Mouse (Mus musculus) stomach, embryonic 16.5 days (tissue): ENCODE measurements at regions not wholly inside any gene's neighbourhood (a gene's known extent, or its start where the extent isn't known, plus 50 kb on each side); places are given as distances from the start of the nearest gene placed in this dataset.

Experiments
- ATAC-seq: fragments of 200-750 bp; cut with Nextera tagmentation; 2 replicates; pipeline ENCODE4 v1.8.0; 2017; ENCODE audit warnings: moderate number of reproducible peaks, moderate TSS enrichment; ENCODE audit not compliant: insufficient read depth, low FRiP score
- H3K27ac ChIP-seq: fragments of 300-500 bp; sonication (generic); 2 replicates; pipeline ENCODE4 v1.5.1; 2014; ENCODE audit warnings: low read length
- H3K27me3 ChIP-seq: fragments of 300-500 bp; sonication (generic); 2 replicates; pipeline ENCODE4 v1.6.1; 2014; ENCODE audit warnings: low read length, control low read depth, mixed read lengths; ENCODE audit not compliant: control insufficient read depth, insufficient read depth
- H3K36me3 ChIP-seq: fragments of 300-500 bp; sonication (generic); 2 replicates; pipeline ENCODE4 v1.6.1; 2014; ENCODE audit warnings: low read length; ENCODE audit not compliant: control insufficient read depth, insufficient read depth
- H3K4me1 ChIP-seq: fragments of 300-500 bp; sonication (generic); 2 replicates; pipeline ENCODE4 v1.6.1; 2014; ENCODE audit warnings: low read length, control low read depth, mixed read lengths; ENCODE audit not compliant: control insufficient read depth, insufficient read depth
- H3K4me2 ChIP-seq: fragments of 300-500 bp; sonication (generic); 2 replicates; pipeline ENCODE4 v1.6.1; 2014; ENCODE audit warnings: low read depth, low read length, mixed read lengths
- H3K4me3 ChIP-seq: fragments of 300-500 bp; sonication (generic); replicated peaks from 2 replicates; pipeline ENCODE4 v1.5.1; 2014; ENCODE audit warnings: mild to moderate bottlenecking, low read length
- H3K9ac ChIP-seq: fragments of 300-500 bp; sonication (generic); 2 replicates; pipeline ENCODE4 v1.6.1; 2014; ENCODE audit warnings: low read length
- H3K9me3 ChIP-seq: fragments of 300-500 bp; sonication (generic); replicated peaks from 2 replicates; pipeline ENCODE4 v1.6.1; 2016; ENCODE audit warnings: low read length, control low read depth; ENCODE audit not compliant: control insufficient read depth
- WGBS: fragments of 180-500 bp; shearing (Covaris S2); extraction: QIAGEN DNeasy Blood & Tissue Kit; methylation state at CpG from one replicate; pipeline ENCODE4 v1.1.7; 2014; 5-methylcytosine and 5-hydroxymethylcytosine counted together

DNA sequence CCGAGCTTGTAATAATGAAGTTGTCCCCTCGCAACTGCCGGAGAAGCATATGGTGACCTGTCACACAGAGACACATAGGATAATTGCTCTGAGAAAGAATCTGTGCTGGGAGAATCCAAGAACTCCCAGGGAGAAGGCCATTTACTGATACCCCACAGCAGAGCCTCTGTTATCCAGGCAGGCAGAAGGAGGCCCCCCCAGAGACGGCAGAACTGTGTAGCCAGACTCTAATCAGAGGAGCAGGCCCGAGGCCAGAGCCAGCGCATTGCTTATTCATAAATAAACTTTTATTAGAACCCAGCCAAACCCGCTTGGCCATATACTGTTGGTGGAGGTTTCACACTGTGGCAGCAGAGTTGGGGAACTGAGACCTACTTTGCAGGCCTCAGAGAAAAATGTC, 100.6 kb downstream of the Ackr3 start:
- Histone ChIP-seq H3K4me3 (no peak overlapping the region), H3K4me2 (no peak overlapping the region), H3K27ac (no peak overlapping the region), H3K27me3 (no peaks in the 10 kb centered on the region), H3K9me3 (no peaks in the 10 kb centered on the region), H3K36me3 (no peaks in the 10 kb centered on the region), H3K4me1 (no peaks in the 10 kb centered on the region), H3K9ac (no peak overlapping the region)
- WGBS, result 53% methylated on average over 7 of the region's 7 CpGs
- ATAC-seq, result no peak

DNA sequence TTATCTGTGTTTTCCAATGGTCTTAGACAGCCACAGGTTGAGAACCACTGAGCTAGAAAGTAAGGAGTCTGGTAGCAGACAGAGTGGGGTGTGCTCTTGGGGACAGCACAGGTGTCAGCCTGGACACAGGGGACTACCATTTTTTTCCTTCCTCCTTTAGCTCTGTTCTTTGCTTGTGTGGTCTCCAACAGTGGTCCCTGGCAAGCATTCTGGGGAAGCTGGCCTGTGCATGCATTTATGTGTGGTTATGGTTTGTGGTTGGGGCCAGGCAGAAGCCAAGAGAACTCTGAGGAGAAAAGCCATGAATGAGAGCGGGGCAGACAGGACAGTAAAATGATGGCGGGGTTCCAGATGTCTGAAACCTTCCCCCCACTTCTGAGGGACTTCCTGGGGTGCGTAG, 107.2 kb downstream of the Ackr3 start:
- H3K27ac ChIP-seq, result no peak overlapping the region
- H3K36me3 ChIP-seq, result no peaks in the 10 kb centered on the region
- H3K4me1 ChIP-seq, result no peaks in the 10 kb centered on the region
- no peak overlapping the region for H3K9ac ChIP-seq
- no peak overlapping the region for H3K4me3 ChIP-seq
- ATAC-seq, result no peak
- no peak overlapping the region for H3K4me2 ChIP-seq
- no peaks in the 10 kb centered on the region for H3K9me3 ChIP-seq
- no peaks in the 10 kb centered on the region for H3K27me3 ChIP-seq
- 65% methylated on average over 3 of the region's 3 CpGs for WGBS

DNA sequence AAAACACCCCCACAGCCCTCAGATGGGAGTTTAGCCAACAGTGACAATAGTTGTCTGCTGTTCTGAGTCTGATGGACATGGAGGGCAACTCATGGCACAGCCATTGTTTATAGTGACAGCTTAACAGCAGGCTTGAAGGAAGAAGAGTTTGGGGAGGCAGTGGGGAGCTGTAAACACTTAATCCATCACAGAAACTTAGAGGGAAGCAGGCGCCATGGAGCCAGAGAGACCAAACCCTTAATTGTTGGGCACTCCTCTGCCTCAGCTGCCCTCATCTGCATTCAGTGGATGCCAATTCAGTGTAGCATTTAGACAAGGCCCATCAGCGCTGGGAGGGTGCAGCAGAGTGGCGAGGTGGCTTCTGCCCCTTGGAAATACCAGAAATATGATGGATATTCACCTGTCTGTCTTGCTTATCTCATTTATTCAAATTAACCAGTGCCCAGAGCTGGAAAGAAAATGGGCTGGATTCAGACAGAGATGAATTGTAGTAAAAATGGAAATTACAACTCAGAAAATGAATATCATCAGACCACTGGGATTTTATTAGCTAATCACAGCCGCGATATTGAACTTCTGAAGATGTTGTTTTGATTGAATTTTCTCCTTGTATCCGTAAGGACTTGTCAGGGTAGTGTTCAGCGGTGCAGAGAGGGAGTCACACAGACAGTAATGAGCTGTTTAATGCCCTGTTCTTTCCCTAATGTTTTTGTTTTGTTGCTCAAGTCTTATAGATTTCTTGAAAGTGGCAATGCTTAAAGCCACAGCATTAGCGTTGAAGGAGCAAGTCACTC, 108.1 kb downstream of the Ackr3 start:
- no peak overlapping the region for H3K27ac ChIP-seq
- H3K4me2 ChIP-seq, result no peak overlapping the region
- no peak overlapping the region for H3K4me3 ChIP-seq
- H3K36me3 ChIP-seq, result no peaks in the 10 kb centered on the region
- no peaks in the 10 kb centered on the region for H3K27me3 ChIP-seq
- WGBS, result 71% methylated on average over 8 of the region's 8 CpGs
- no peaks in the 10 kb centered on the region for H3K4me1 ChIP-seq
- ATAC-seq, result no peak
- H3K9me3 ChIP-seq, result no peaks in the 10 kb centered on the region
- H3K9ac ChIP-seq, result no peak overlapping the region

DNA sequence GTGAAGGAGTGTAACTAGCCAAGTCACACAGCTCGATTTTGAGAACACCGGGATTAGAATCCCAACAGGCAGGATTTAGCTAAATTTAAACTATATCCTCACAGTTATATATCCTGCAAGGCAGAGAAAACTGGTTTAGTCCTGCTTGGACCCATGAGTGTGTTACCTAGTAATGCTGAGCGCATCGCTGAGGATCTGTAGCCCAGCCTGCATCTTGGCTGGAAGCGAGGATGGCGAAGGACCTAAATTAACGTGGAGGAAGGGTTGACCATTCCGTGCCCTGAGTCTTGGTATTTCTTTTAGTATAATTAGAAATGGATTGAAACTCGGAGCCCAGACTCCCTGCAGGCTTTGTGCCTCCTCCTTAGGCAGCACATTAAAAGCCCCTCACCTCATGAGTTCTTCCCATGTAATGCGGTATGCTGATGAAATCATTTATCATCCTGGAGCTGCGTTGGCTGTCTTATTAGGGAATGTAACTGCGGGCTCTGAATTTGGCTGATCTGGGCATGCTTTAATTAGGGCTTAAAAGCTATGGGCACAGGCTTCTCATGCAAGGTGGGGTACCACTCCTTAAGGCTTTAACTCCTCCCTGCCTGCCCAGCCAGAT, 110.1 kb downstream of the Ackr3 start:
- Histone ChIP-seq H3K9me3 (no peaks in the 10 kb centered on the region), H3K4me1 (no peaks in the 10 kb centered on the region), H3K36me3 (no peaks in the 10 kb centered on the region), H3K9ac (no peak overlapping the region), H3K27ac (no peak overlapping the region), H3K27me3 (no peaks in the 10 kb centered on the region), H3K4me2 (no peak overlapping the region), H3K4me3 (no peak overlapping the region)
- WGBS, result 76% methylated on average over 12 of the region's 12 CpGs
- no peak for ATAC-seq

DNA sequence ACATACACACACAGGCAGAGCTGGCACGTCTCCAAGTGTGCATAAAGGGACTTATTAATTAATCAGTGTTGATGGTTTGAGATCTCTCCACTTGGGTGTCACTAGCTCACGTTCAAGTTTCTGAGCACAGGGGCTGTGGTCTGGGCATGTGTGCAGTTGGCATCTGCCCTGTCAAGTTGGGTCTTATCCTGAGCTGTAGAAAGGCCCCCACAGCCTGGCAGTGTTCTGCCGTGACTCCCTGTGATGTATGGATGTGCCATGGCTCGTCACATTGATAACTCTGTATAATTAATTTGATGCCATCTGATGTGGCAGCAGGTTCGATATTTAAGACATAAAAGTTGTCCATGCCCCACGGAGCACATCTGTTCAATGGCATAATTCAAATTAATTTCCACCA, 114.1 kb downstream of the Ackr3 start:
- Histone ChIP-seq H3K27me3 (no peaks in the 10 kb centered on the region), H3K36me3 (no peaks in the 10 kb centered on the region), H3K9ac (no peak overlapping the region), H3K4me3 (no peak overlapping the region), H3K4me1 (no peaks in the 10 kb centered on the region), H3K9me3 (no peaks in the 10 kb centered on the region), H3K4me2 (no peak overlapping the region), H3K27ac (no peak overlapping the region)
- ATAC-seq, result no peak
- 71% methylated on average over 6 of the region's 6 CpGs for WGBS

DNA sequence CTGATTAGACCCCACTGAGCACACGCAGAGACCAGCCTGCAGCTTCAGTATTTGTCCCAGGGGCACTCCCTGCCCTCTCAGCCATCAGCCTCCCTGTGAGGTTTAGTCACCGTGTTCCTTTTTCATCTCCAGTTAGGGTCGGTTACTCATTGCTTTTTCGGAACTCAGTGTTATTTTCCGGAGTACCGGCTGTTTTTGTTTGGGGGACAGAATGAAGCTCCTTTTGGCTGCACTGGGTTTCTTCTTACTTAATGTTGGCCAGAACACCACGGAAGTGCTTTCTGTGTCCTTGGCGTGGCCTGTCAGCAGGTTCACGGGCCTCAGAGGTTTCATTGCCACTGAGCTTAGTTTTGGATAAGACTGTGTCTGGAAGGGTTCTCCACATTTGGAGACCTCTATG, 114.7 kb downstream of the Ackr3 start:
- H3K9ac ChIP-seq, result no peak overlapping the region
- H3K27me3 ChIP-seq, result no peaks in the 10 kb centered on the region
- ATAC-seq, result no peak
- no peaks in the 10 kb centered on the region for H3K36me3 ChIP-seq
- no peak overlapping the region for H3K27ac ChIP-seq
- no peak overlapping the region for H3K4me3 ChIP-seq
- no peaks in the 10 kb centered on the region for H3K9me3 ChIP-seq
- no peaks in the 10 kb centered on the region for H3K4me1 ChIP-seq
- 83% methylated on average over 9 of the region's 9 CpGs for WGBS
- H3K4me2 ChIP-seq, result no peak overlapping the region

DNA sequence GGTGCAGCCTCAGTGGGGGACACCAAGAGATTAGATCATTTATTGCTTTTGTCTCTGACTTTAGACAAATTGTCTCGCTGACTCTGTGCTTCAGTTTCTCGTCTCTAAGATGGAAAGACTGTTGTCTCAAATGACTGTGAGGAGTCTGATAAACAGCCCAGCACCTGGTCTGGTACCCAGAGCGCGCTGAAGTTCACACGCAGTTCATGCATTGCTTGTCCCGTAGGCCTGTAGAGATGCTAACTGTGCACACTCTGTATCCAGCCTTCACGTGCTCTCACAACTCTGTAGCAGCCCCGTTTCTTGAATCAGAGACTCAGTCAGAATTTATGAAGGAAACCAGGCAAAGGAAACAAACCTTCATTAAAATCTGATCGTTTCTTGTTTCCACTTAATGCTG, 116.7 kb downstream of the Ackr3 start:
- H3K4me2 ChIP-seq, result no peak overlapping the region
- H3K9me3 ChIP-seq, result no peaks in the 10 kb centered on the region
- H3K4me3 ChIP-seq, result no peak overlapping the region
- ATAC-seq, result no peak
- H3K27ac ChIP-seq, result no peak overlapping the region
- no peaks in the 10 kb centered on the region for H3K4me1 ChIP-seq
- WGBS, result 57% methylated on average over 9 of the region's 9 CpGs
- no peak overlapping the region for H3K9ac ChIP-seq
- no peaks in the 10 kb centered on the region; the same call in 1 of the 2 replicates for H3K27me3 ChIP-seq
- H3K36me3 ChIP-seq, result no peaks in the 10 kb centered on the region

DNA sequence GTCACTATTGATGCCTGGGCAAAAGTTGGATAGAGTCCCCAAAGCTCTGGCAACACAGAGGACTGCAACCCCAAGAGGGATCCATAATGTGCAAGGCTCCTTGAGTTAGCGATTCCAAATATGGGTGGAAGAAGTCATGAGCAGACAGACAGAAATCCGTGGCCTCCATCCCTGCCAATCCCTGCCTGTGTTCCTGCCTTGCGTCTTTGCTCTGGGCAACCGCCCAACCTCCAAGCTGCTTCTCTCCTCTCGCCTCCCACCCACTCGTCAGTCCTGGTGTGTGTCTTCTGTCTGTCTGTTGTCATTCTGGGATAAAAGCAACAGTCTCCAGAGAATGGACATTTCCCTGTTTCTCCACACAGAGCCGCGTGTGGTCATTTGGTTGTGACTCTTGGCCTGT, 117.7 kb downstream of the Ackr3 start:
- no peak for ATAC-seq
- WGBS, result 69% methylated on average over 8 of the region's 8 CpGs

DNA sequence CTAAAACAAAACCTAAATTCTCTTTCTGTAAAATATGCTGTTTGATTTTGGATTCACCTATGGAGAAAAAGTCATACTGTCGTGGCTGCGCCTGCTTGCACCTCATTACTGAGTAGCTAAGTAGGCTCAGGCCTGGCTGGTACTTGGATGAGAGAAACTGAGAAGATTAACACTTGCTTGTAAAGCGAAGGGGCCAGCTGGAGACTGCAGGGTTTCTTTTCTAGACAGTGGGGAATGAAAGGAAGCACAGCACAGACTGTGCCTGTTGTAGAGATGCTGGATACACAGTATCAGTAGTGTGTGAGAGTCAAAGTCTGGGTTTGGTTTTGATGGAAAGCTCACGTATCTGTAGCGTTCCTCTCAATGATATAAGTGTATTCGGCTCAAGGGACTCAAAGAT, 123.5 kb downstream of the Ackr3 start:
- WGBS, result 74% methylated on average over 6 of the region's 6 CpGs
- Histone ChIP-seq H3K27me3 (no peaks in the 10 kb centered on the region; the same call in 1 of the 2 replicates), H3K27ac (no peak overlapping the region), H3K9me3 (no peaks in the 10 kb centered on the region), H3K36me3 (no peaks in the 10 kb centered on the region), H3K4me3 (no peak overlapping the region), H3K9ac (no peak overlapping the region), H3K4me2 (no peak overlapping the region), H3K4me1 (no peaks in the 10 kb centered on the region)
- ATAC-seq, result no peak

More for the DNA sequence above, 117.7 kb downstream of the Ackr3 start:
- no peaks in the 10 kb centered on the region for H3K9me3 ChIP-seq
- no peak overlapping the region for H3K27ac ChIP-seq
- no peaks in the 10 kb centered on the region; the same call in 1 of the 2 replicates for H3K27me3 ChIP-seq
- H3K4me2 ChIP-seq, result no peak overlapping the region
- H3K4me1 ChIP-seq, result no peaks in the 10 kb centered on the region
- H3K4me3 ChIP-seq, result no peak overlapping the region
- H3K9ac ChIP-seq, result no peak overlapping the region
- H3K36me3 ChIP-seq, result no peaks in the 10 kb centered on the region
